9 mouse cellular contexts compared by ENCODE assay signal in genomic region chr4:153110291-153110746, GRCm38 (mm10).
DNase-seq lines count a peak whose midpoint lies in the region; ATAC-seq and TF ChIP-seq lines count a peak whose summit lies in the region.
"Had no signal": no experiment of that assay in that cellular context is flagged by ENCODE, and none has a peak within 500 bp of the region (broad histone marks: within the 10 kb centered on the region; RNA-seq: fewer than 3 reads in every experiment).

No protein-coding gene starts in this region.

- H3K9me3 ChIP-seq in midbrain, postnatal 0 days (ENCODE audit: low read length), result no peaks in the 10 kb centered on the region
- H3K9me3 ChIP-seq in midbrain, embryonic 11.5 days (ENCODE audit: control insufficient read depth, low read length), result no peaks in the 10 kb centered on the region
- peaks cover 4% of the 10 kb centered on the region; the same call in 1 of the 2 replicates for H3K9me3 ChIP-seq in forebrain, embryonic 15.5 days
- H3K9me3 ChIP-seq: heart, embryonic 15.5 days had no signal

- DNase-seq in midbrain, postnatal 0 days (ENCODE audit: low spot score), result peak; percentile 68
- DNase-seq in midbrain, embryonic 11.5 days (ENCODE audit: low spot score, missing footprints), result no peak
- peak; percentile 65 for DNase-seq in kidney, adult 9 months
- DNase-seq in left cerebral cortex, postnatal 36 days (ENCODE audit: low spot score in 2 of 2), result peak; percentile 7 to 12
- no peak for DNase-seq in cerebellum, adult 11-12 months
- DNase-seq in ovary, adult 18-20 months (ENCODE audit: low spot score), result no peak

- H3K9ac ChIP-seq in midbrain, postnatal 0 days (replicated peaks; ENCODE audit: low read length, poor library complexity, severe bottlenecking), result no peak overlapping the region
- H3K9ac ChIP-seq in midbrain, embryonic 11.5 days (ENCODE audit: low read length), result no peak overlapping the region
- no peak overlapping the region for H3K9ac ChIP-seq in forebrain, embryonic 15.5 days (replicated peaks)
- H3K9ac ChIP-seq: heart, embryonic 15.5 days had no signal

- 57% methylated on average over 16 of the region's 16 CpGs for WGBS in midbrain, postnatal 0 days
- 72% methylated on average over 16 of the region's 16 CpGs for WGBS in midbrain, embryonic 11.5 days
- WGBS in forebrain, embryonic 15.5 days, result 27% methylated on average over 16 of the region's 16 CpGs

- H3K27ac ChIP-seq in midbrain, postnatal 0 days (ENCODE audit: low read depth, low read length), result no peak overlapping the region
- no peak overlapping the region for H3K27ac ChIP-seq in midbrain, embryonic 11.5 days (ENCODE audit: low read depth, low read length)
- H3K27ac ChIP-seq in forebrain, embryonic 15.5 days (replicated peaks), result no peak overlapping the region
- H3K27ac ChIP-seq: heart, embryonic 15.5 days had no signal

- H3K4me1 ChIP-seq in midbrain, postnatal 0 days (ENCODE audit: insufficient read depth, low read length), result no peaks in the 10 kb centered on the region
- no peaks in the 10 kb centered on the region for H3K4me1 ChIP-seq in midbrain, embryonic 11.5 days (ENCODE audit: control insufficient read depth, insufficient read depth, low read length)
- 0 out of 2 replicates have a peak, but pooled peaks cover 6% of the 10 kb centered on the region for H3K4me1 ChIP-seq in forebrain, embryonic 15.5 days
- H3K4me1 ChIP-seq: heart, embryonic 15.5 days had no signal

- no peak for ATAC-seq in midbrain, postnatal 0 days (ENCODE audit: low FRiP score)
- no peak for ATAC-seq in midbrain, embryonic 11.5 days (ENCODE audit: low FRiP score)
- ATAC-seq in forebrain, embryonic 15.5 days (replicated peaks), result peak; percentile 55; the same call in 1 of the 2 replicates
- no peak for ATAC-seq in erythroblast, adult 5-6 weeks (replicated peaks; ENCODE audit: low FRiP score, poor library complexity, severe bottlenecking)

- no peak overlapping the region for H3K4me2 ChIP-seq in midbrain, postnatal 0 days (ENCODE audit: low read depth, low read length, poor library complexity, severe bottlenecking)
- no peak overlapping the region for H3K4me2 ChIP-seq in midbrain, embryonic 11.5 days
- H3K4me2 ChIP-seq in forebrain, embryonic 15.5 days (replicated peaks), result 0 out of 2 replicates have a peak overlapping the region, but pooled peaks have one; percentile 2
- H3K4me2 ChIP-seq: heart, embryonic 15.5 days had no signal

- peak; percentile 44; the same call in 1 of the 2 replicates for TF ChIP-seq CTCF in midbrain, postnatal 0 days (IDR thresholded peaks at IDR 0.05)

- H3K36me3 ChIP-seq in midbrain, postnatal 0 days (ENCODE audit: insufficient read depth, low read length), result no peaks in the 10 kb centered on the region
- no peaks in the 10 kb centered on the region for H3K36me3 ChIP-seq in midbrain, embryonic 11.5 days (ENCODE audit: control insufficient read depth, insufficient read depth, low read length)
- no peaks in the 10 kb centered on the region for H3K36me3 ChIP-seq in forebrain, embryonic 15.5 days
- H3K36me3 ChIP-seq: heart, embryonic 15.5 days had no signal

- intact Hi-C loops in left cerebral cortex, postnatal 36 days (cut with DNase I), result no loop called here

- no peak overlapping the region for H3K4me3 ChIP-seq in midbrain, postnatal 0 days (ENCODE audit: low read depth, low read length)
- H3K4me3 ChIP-seq in midbrain, embryonic 11.5 days (ENCODE audit: low read depth, low read length), result no peak overlapping the region
- H3K4me3 ChIP-seq in forebrain, embryonic 15.5 days, result no peak overlapping the region
- H3K4me3 ChIP-seq: heart, embryonic 15.5 days had no signal

- no peaks in the 10 kb centered on the region for H3K27me3 ChIP-seq in midbrain, postnatal 0 days (ENCODE audit: insufficient read depth, low read length)
- no peaks in the 10 kb centered on the region for H3K27me3 ChIP-seq in midbrain, embryonic 11.5 days (ENCODE audit: control insufficient read depth, insufficient read depth, low read length)
- H3K27me3 ChIP-seq in forebrain, embryonic 15.5 days, result no peaks in the 10 kb centered on the region
- H3K27me3 ChIP-seq: heart, embryonic 15.5 days had no signal

Comparison
In these comparisons a context has a peak if more than half of its experiments do, and no peak if none do; other contexts are left out.
1. DNase-seq: peak in midbrain, postnatal 0 days (single experiment), kidney, adult 9 months (single experiment) and left cerebral cortex, postnatal 36 days (2 of 2); none in midbrain, embryonic 11.5 days (single experiment), cerebellum, adult 11-12 months (single experiment) and ovary, adult 18-20 months (single experiment).